Mouse (Mus musculus) embryo, embryonic 11.5 days (tissue): ENCODE measurements around the gene Fam92b.

Experiments used
- DNase-seq: peaks from one replicate; pipeline ENCODE4 v3.0.0-alpha.2; 2012; ENCODE audit warnings: low read depth, low spot score

The Fam92b gene

GRCm38 (mm10) chr8:120177318-120178123, at the start of gene Fam92b:
Gene Fam92b, minus strand, starts transcription at chr8:120177466.
- peak; percentile 86 for DNase-seq

- DNase-seq = no peak
These were observed 48.3 kb upstream of the Fam92b start for GRCm38 (mm10) chr8:120225421-120226151.

DNA sequence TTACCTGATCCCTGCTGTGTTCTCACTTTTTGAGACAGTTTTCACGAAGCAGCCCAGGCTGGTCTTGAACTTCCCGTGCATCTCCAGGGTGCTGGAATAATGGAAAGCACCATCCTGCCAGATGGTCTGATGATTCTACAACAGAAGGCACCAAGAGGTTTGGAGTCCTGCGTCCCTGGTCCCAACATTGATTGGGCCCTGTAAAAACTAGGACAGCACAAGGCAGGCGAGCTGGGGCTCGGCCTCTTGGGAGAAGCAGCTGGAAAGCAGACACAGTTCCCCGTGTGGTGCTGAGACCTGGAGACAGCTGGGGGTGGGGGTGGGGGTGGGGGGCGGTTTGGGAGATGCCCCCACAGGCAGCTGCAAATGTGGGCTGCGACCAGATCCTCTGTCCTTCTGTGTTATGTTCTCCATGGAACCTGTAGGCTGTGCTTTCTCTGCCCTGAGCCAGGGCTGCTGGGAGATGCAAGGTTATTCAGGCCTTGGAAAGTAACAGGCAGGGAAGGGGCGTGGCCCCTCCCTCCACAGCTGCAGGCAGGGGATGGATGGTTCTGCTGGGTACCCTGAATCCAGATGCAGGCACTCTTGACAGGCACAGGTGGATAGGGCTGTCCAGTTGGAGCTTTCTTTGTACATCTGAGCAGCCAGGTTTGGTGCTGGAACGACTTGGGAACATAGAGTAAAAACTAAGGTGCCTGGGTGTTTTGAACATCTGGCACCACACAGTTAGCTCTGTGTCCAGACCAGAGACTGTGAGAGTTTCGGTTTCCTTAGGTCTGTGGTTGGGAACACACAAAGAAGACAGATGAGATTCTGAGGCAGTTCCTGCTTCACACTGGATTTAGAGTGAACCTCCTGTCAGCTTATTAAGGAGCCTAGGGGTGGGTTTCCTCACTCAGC, 47.5 kb upstream of the Fam92b start:
- DNase-seq = no peak

GRCm38 (mm10) chr8:120222548-120222947, 45.3 kb upstream of the Fam92b start:
- DNase-seq = no peak

- peak; percentile 65 for DNase-seq
These were observed 39.9 kb upstream of the Fam92b start for GRCm38 (mm10) chr8:120216855-120217830.

DNA sequence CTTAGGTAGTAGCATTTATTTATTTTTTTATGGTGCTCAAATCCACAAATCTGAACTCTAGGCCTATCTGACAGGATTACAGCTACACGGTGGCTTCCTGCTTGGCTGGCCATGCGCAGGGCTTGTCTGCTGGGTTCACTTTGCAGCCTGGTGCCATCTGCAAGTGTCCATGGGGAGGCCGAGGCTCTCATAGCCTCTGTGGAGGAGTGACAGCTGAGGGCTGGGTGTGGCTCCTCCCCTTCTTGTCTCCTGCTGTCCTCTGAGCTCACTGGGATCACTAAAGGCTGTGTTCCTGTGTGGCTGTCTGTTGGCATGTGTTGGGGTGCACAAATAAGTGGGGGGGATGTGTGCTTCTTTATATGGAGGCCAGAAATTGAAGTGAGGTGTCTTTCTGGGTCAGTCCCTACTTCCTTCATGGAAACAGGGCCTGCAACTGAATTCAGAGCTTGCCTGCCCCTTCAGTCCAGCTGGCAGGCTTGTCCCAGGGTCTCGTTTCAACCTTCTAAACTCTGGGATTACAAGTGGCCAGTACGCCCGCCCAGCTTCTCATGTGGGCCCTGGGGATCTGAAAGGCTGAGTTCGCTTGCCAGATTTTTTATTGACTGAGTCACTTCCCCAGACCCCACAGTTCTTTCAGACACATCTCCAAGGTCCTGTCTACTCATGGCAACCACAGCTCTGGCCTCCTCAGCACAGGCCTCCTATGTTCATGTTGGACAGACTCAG, 38.3 kb upstream of the Fam92b start:
- DNase-seq = no peak

GRCm38 (mm10) chr8:120213939-120214338, 36.7 kb upstream of the Fam92b start:
- no peak for DNase-seq

DNA sequence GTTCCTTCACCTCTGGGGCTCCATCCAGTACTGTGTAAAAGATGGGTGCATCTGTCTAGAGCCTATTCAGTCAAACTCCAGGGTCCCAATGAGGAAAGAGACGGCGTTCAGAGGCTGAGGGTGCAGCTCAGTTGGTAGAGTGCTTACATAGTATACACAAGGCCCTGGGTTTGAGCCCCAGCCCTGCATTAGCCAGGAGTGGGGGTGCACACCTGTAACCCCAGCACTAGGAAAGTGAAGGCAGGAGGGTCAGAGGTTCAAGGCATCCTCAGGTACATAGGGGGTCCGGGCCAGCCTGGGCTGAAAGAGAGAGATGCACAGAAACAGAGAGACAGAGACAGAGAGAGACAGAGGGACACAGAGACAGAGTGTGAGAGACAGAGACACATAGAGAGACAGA, 36.0 kb upstream of the Fam92b start:
- DNase-seq = no peak

- DNase-seq = no peak
These were observed 35.3 kb upstream of the Fam92b start for GRCm38 (mm10) chr8:120212596-120212995.

- no peak for DNase-seq
These were observed 34.1 kb upstream of the Fam92b start for GRCm38 (mm10) chr8:120211345-120211744.

DNA sequence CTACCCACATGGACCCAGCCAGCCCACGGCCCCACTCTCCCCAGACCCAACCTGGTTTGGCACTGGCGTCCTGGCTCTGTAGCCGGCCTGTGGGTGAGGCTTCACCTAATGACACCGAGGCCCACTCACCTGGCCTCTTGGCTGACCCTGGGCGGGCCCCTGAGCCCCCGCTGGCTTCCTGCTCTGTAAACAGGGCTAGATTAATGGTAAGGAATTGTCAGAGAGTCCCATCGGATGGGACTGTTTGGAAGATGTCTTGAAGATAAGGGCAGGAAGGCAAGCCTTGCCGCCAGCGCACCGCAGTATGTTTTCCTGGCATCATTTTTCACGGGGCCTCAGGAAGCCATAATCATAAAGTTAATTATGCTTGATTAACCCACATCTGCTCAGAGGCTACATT, 30.8 kb upstream of the Fam92b start:
- DNase-seq = no peak

DNA sequence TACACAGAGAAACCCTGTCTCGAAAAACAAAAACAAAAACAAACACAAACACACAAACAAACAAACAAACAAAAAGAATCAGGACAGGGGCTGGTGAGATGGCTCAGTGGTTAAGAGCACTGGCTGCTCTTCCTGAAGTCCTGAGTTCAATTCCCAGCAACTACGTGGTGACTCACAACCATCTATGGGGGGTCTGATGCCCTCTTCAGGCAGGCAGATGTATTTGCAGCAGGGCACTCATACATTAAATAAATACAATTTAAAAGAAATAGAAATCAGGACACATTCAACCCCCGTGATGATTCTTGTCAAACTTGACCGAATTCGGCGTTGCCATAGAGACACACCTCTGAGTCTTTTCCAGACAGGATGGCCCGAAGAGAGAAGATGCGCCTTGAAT, 30.1 kb upstream of the Fam92b start:
- no peak for DNase-seq

- no peak for DNase-seq
These were observed 28.6 kb upstream of the Fam92b start for GRCm38 (mm10) chr8:120205916-120206315.

GRCm38 (mm10) chr8:120204736-120205360, 27.6 kb upstream of the Fam92b start:
- no peak for DNase-seq

DNA sequence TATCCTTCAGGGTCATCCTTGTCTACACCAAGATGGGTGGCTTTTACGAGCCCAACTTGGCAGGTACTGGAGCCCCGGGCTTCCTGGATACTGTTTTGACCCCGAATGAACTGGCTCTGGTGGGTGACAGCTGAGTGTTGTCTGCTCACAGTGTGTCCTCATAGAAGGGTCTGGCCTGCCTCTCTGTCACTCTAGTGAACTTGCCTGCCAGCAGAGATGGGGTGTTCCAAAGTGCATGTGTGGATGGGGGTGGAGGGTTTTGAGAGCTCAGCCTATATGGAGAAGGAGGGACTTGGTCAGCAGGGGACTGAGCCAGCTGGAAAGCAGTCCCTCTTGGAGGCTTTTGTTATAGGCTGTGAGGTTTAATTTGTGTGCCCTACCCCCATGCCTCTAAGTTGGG, 25.3 kb upstream of the Fam92b start:
- DNase-seq = no peak

- no peak for DNase-seq
These were observed 24.1 kb upstream of the Fam92b start for GRCm38 (mm10) chr8:120201351-120201750.

DNA sequence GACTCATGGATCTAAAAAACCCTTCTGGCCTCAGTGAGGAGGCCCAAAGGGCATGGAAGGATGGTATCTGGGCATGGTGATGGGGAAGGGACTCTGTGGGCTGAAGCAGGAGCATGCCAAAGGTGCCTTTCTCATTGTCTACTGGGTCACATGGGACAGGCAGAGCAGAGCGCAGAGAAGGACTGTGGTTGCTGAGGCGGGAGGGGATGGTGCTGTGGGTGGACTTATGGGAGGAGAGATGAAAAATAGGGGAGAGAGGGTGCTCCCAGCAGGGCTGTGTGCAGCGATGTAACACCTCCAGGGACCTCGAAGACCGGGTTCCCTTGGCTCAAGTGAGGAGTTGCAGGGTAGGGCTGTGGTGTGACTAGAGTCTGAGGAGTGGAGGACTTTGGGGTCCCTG, 14.9 kb upstream of the Fam92b start:
- DNase-seq = no peak

GRCm38 (mm10) chr8:120191633-120192032, 14.4 kb upstream of the Fam92b start:
- no peak for DNase-seq

DNA sequence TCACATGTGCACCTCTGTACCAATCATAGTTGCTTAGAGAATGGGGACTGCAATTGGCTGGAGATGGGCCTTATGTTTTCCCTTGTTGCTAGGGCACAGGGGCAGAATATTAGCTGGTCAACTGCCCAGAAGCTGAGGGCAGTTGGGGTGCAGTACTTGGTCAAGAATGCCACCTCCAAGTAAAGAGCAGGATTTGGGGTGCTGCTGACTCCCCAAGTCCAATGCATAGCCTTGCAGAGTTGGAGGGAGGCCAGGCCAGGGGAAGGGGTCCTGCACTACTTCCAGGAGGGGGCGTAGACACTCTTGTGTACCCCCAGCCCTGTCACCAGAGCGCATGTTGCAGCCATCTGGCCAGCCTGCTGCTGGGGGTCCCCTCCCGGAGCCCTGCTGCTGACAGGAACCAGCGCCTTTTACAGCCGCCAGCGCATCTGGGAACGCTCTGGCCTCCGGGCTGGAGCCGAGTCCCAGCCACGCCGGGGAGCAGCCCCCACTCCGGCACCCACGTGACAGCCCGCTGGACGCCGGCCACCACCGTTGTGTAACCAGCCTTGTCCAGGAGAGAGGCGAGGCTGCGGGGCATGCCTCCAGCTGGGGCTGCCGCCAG, 13.6 kb upstream of the Fam92b start:
- DNase-seq = peak; percentile 27
